Mouse (Mus musculus): ENCODE results near the gene Emilin1.

GRCm38 (mm10) chr5:30926073-30926472, 12.9 kb downstream of the Emilin1 start:
- no peak for TF ChIP-seq CTCF (IDR thresholded peaks at IDR 0.05; ENCODE audit: low read depth)
- TF ChIP-seq EP300 (optimal IDR thresholded peaks at IDR 0.05) = no peak
